Mouse (Mus musculus) MEL (cell line): ENCODE results near the gene Tmem11.

Source experiments
- KAT2A ChIP-seq: conservative IDR thresholded peaks from 2 replicates; pipeline ENCODE4 v1.6.1; 2012; ENCODE audit warnings: low read depth, low read length, improper control_type of control experiment, inconsistent platforms
- MAZ ChIP-seq: IDR thresholded peaks from 2 replicates; pipeline ENCODE4 v1.6.1; 2012; ENCODE audit warnings: low read depth, mild to moderate bottlenecking, inconsistent platforms, low read length, improper control_type of control experiment

DNA sequence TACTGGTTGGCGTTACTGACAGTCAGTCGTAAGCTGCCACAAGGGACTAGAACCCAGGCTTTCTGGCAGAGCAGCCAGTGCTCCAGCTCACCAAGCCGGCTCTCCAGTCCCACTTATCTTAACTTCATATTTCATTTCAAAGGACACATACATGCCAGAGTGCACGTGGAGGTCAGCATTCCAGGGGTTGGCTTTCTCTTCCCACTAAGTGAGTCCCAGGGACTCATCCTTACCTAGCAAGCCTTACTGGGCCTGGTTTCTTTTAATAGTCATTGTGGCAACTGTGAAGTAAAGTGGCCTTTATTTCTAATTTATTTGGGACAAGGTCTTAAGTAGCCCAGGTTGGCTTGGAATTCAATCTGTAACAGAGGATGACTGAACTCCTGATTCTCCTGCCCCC, 7.7 kb downstream of the Tmem11 start:
- TF ChIP-seq MAZ (no peak), KAT2A (no peak)
